8 mouse cellular contexts compared by ENCODE assay signal in genomic region chr2:164877376-164878215, GRCm38 (mm10). TPM values are rescaled to one million over a fixed set of nuclear protein-coding genes. Genes with fewer than 3 reads are reported as not detected.
DNase-seq lines count a peak whose midpoint lies in the region; ATAC-seq and TF ChIP-seq lines count a peak whose summit lies in the region.
"Not testable (repeated sequence)": the region's sequence is repeated elsewhere in the genome, so short reads cannot be mapped to it uniquely, and the experiment has no call there.

No protein-coding gene starts in this region.

- peak overlapping the region; percentile 90 for H3K4me2 ChIP-seq in embryonic facial prominence, embryonic 15.5 days (replicated peaks)
- H3K4me2 ChIP-seq in heart, embryonic 11.5 days: peak overlapping the region; percentile 97
- H3K4me2 ChIP-seq in hindbrain, embryonic 16.5 days (ENCODE audit: low read length): peak overlapping the region; percentile 94
- peak overlapping the region; percentile 90 for H3K4me2 ChIP-seq in liver, postnatal 0 days (ENCODE audit: low read depth, low read length)
- peak overlapping the region; percentile 87 for H3K4me2 ChIP-seq in midbrain, embryonic 16.5 days (ENCODE audit: low read length)
- peak overlapping the region; percentile 95 for H3K4me2 ChIP-seq in stomach, embryonic 16.5 days (ENCODE audit: low read depth, low read length)

- TF ChIP-seq EP300 in liver, postnatal 0 days (IDR thresholded peaks at IDR 0.05; ENCODE audit: low read depth): not testable (repeated sequence)

- peak overlapping the region; percentile 90; the same call in 1 of the 2 replicates for H3K4me3 ChIP-seq in G1E (ENCODE audit: low read depth, low read length)
- H3K4me3 ChIP-seq in embryonic facial prominence, embryonic 15.5 days (replicated peaks); heart, embryonic 11.5 days (ENCODE audit: low read depth, low read length); midbrain, embryonic 16.5 days (ENCODE audit: low read depth, low read length): not testable (repeated sequence)
- peak overlapping the region; percentile 81; the same call in 1 of the 2 replicates for H3K4me3 ChIP-seq in hindbrain, embryonic 16.5 days (ENCODE audit: low read length)
- H3K4me3 ChIP-seq in limb, embryonic 10.5 days: peak overlapping the region; percentile 92
- peak overlapping the region; percentile 96 for H3K4me3 ChIP-seq in liver, postnatal 0 days (ENCODE audit: low read depth, low read length)
- H3K4me3 ChIP-seq in stomach, embryonic 16.5 days (replicated peaks; ENCODE audit: low read length): peak overlapping the region; percentile 96; the same call in 1 of the 2 replicates

- peaks cover 10% of the 10 kb centered on the region; the same call in 1 of the 2 replicates for H3K27me3 ChIP-seq in G1E (ENCODE audit: insufficient read depth, low read length)
- H3K27me3 ChIP-seq in embryonic facial prominence, embryonic 15.5 days; heart, embryonic 11.5 days (ENCODE audit: control insufficient read depth, insufficient read depth, low read length); hindbrain, embryonic 16.5 days (replicated peaks; ENCODE audit: control insufficient read depth, insufficient read depth, low read length); limb, embryonic 10.5 days (ENCODE audit: low read depth, poor library complexity, severe bottlenecking); liver, postnatal 0 days (ENCODE audit: insufficient read depth, low read length); midbrain, embryonic 16.5 days (ENCODE audit: control insufficient read depth, insufficient read depth, low read depth, low read length); stomach, embryonic 16.5 days (ENCODE audit: control insufficient read depth, insufficient read depth, low read length): not testable (repeated sequence)

- 0 out of 2 replicates have a peak overlapping the region, but pooled peaks have one; percentile 100 for H3K27ac ChIP-seq in embryonic facial prominence, embryonic 15.5 days (replicated peaks)
- H3K27ac ChIP-seq in heart, embryonic 11.5 days (ENCODE audit: low read depth, low read length); limb, embryonic 10.5 days: not testable (repeated sequence)
- 0 out of 2 replicates have a peak overlapping the region, but pooled peaks have one; percentile 17 for H3K27ac ChIP-seq in hindbrain, embryonic 16.5 days (ENCODE audit: low read depth, low read length)
- H3K27ac ChIP-seq in liver, postnatal 0 days (ENCODE audit: low read depth): peak overlapping the region; percentile 100
- H3K27ac ChIP-seq in midbrain, embryonic 16.5 days (ENCODE audit: low read length): peak overlapping the region; percentile 100; the same call in 1 of the 2 replicates
- H3K27ac ChIP-seq in stomach, embryonic 16.5 days (ENCODE audit: low read length): 0 out of 2 replicates have a peak overlapping the region, but pooled peaks have one; percentile 100

- 71% methylated on average over 11 of the region's 11 CpGs for WGBS in embryonic facial prominence, embryonic 15.5 days
- WGBS in heart, embryonic 11.5 days (ENCODE audit: insufficient replicate concordance): 76% methylated on average over 11 of the region's 11 CpGs
- WGBS in hindbrain, embryonic 16.5 days: 76% methylated on average over 11 of the region's 11 CpGs
- 71% methylated on average over 11 of the region's 11 CpGs for WGBS in limb, embryonic 10.5 days
- WGBS in liver, postnatal 0 days (ENCODE audit: insufficient replicate concordance): 72% methylated on average over 10 of the region's 11 CpGs
- WGBS in midbrain, embryonic 16.5 days: 76% methylated on average over 11 of the region's 11 CpGs
- WGBS in stomach, embryonic 16.5 days: 70% methylated on average over 11 of the region's 11 CpGs

- H3K9me3 ChIP-seq in G1E (replicated peaks); embryonic facial prominence, embryonic 15.5 days (replicated peaks); heart, embryonic 11.5 days (replicated peaks; ENCODE audit: control insufficient read depth, low read length); hindbrain, embryonic 16.5 days (ENCODE audit: control insufficient read depth, low read length); limb, embryonic 10.5 days (replicated peaks); liver, postnatal 0 days (ENCODE audit: low read length); midbrain, embryonic 16.5 days (replicated peaks; ENCODE audit: control insufficient read depth, low read length, poor library complexity, severe bottlenecking); stomach, embryonic 16.5 days (replicated peaks; ENCODE audit: control insufficient read depth, low read length): not testable (repeated sequence)

- H3K36me3 ChIP-seq in G1E (replicated peaks): peaks cover 20% of the 10 kb centered on the region
- H3K36me3 ChIP-seq in embryonic facial prominence, embryonic 15.5 days; heart, embryonic 11.5 days (ENCODE audit: control insufficient read depth, insufficient read depth, low read length); hindbrain, embryonic 16.5 days (ENCODE audit: control insufficient read depth, insufficient read depth, low read length); limb, embryonic 10.5 days; liver, postnatal 0 days (replicated peaks; ENCODE audit: insufficient read depth, low read length); midbrain, embryonic 16.5 days (ENCODE audit: control insufficient read depth, insufficient read depth, low read length); stomach, embryonic 16.5 days (ENCODE audit: control insufficient read depth, insufficient read depth, low read length): not testable (repeated sequence)

- not testable (repeated sequence) for TF ChIP-seq CTCF in G1E (IDR thresholded peaks at IDR 0.05; ENCODE audit: low read depth, low read length)
- peak; percentile 39 for TF ChIP-seq CTCF in liver, postnatal 0 days (IDR thresholded peaks at IDR 0.05; ENCODE audit: low read depth)

- H3K4me1 ChIP-seq in G1E (ENCODE audit: insufficient read depth, low read depth, low read length): peaks cover 42% of the 10 kb centered on the region
- H3K4me1 ChIP-seq in embryonic facial prominence, embryonic 15.5 days: peaks cover 31% of the 10 kb centered on the region
- peaks cover 13% of the 10 kb centered on the region for H3K4me1 ChIP-seq in heart, embryonic 11.5 days (ENCODE audit: control insufficient read depth, insufficient read depth, low read length)
- peaks cover 19% of the 10 kb centered on the region for H3K4me1 ChIP-seq in hindbrain, embryonic 16.5 days (ENCODE audit: control insufficient read depth, insufficient read depth, low read depth, low read length)
- peaks cover 34% of the 10 kb centered on the region for H3K4me1 ChIP-seq in limb, embryonic 10.5 days
- H3K4me1 ChIP-seq in liver, postnatal 0 days (ENCODE audit: insufficient read depth): peaks cover 18% of the 10 kb centered on the region
- peaks cover 16% of the 10 kb centered on the region for H3K4me1 ChIP-seq in midbrain, embryonic 16.5 days (ENCODE audit: control insufficient read depth, insufficient read depth, low read length)
- H3K4me1 ChIP-seq in stomach, embryonic 16.5 days (ENCODE audit: control insufficient read depth, insufficient read depth, low read length): peaks cover 31% of the 10 kb centered on the region

- ATAC-seq in G1E (ENCODE audit: extremely low read depth, insufficient number of reproducible peaks, low FRiP score, poor library complexity, severe bottlenecking); embryonic facial prominence, embryonic 15.5 days (ENCODE audit: insufficient number of reproducible peaks, low FRiP score, low TSS enrichment, low read depth); heart, embryonic 11.5 days (replicated peaks; ENCODE audit: insufficient number of reproducible peaks, low FRiP score, low TSS enrichment); hindbrain, embryonic 16.5 days; liver, postnatal 0 days; midbrain, embryonic 16.5 days; stomach, embryonic 16.5 days (ENCODE audit: insufficient read depth, low FRiP score): not testable (repeated sequence)

- not testable (repeated sequence) for DNase-seq in G1E (ENCODE audit: low spot score); limb, embryonic 10.5 days (ENCODE audit: low spot score); liver, postnatal 0 days

- H3K9ac ChIP-seq in embryonic facial prominence, embryonic 15.5 days; heart, embryonic 11.5 days (ENCODE audit: low read depth, low read length); hindbrain, embryonic 16.5 days (ENCODE audit: low read depth, low read length); midbrain, embryonic 16.5 days (ENCODE audit: low read depth, low read length): not testable (repeated sequence)
- H3K9ac ChIP-seq in liver, postnatal 0 days (replicated peaks): peak overlapping the region; percentile 100; the same call in 1 of the 2 replicates
- peak overlapping the region; percentile 100; the same call in 1 of the 2 replicates for H3K9ac ChIP-seq in stomach, embryonic 16.5 days (ENCODE audit: low read length)

RNA-seq across cellular contexts. Expression of gene Pcif1, which starts 1.5 kb away (rescaled TPM):
- 54.7 and 61.3 TPM in 2 replicates for total RNA-seq in G1E (2014; fragmentation: Nextera tagmentation)
- 31.7 and 35.5 TPM in 2 replicates for total RNA-seq in G1E (2017)
- polyA plus RNA-seq in G1E (2012): 137 TPM in 2 replicates
- 65.7 and 74.8 TPM in 2 replicates for polyA plus RNA-seq in embryonic facial prominence, embryonic 15.5 days (2015; fragmentation: Nextera tagmentation; extraction: Ambion mirVana)
- 50.1 and 54.8 TPM in 2 replicates for polyA plus RNA-seq in heart, embryonic 11.5 days (2014; fragmentation: Nextera tagmentation; extraction: Ambion mirVana)
- 71.3 and 77.6 TPM in 2 replicates for polyA plus RNA-seq in hindbrain, embryonic 16.5 days (2015; fragmentation: Nextera tagmentation; extraction: Ambion mirVana)
- polyA plus RNA-seq in limb, embryonic 10.5 days (2016; fragmentation: Nextera tagmentation; extraction: Ambion mirVana): 73.7 and 86.7 TPM in 2 replicates
- polyA plus RNA-seq in liver, postnatal 0 days (2015; fragmentation: Nextera tagmentation; extraction: Ambion mirVana): 38.4 and 38.6 TPM in 2 replicates
- 78.9 and 85.6 TPM in 2 replicates for polyA plus RNA-seq in midbrain, embryonic 16.5 days (2015; fragmentation: Nextera tagmentation; extraction: Ambion mirVana)
- polyA plus RNA-seq in stomach, embryonic 16.5 days (2015; fragmentation: Nextera tagmentation; extraction: Ambion mirVana): 58.6 and 69.6 TPM in 2 replicates

RNA-seq across cellular contexts. Expression of gene Pltp, which starts 20.1 kb away (rescaled TPM):
- total RNA-seq in G1E (2014; fragmentation: Nextera tagmentation) (not detected in 2 replicates), G1E (2017) (not detected in 2 replicates)
- polyA plus RNA-seq in G1E (2012): not detected in 2 replicates
- polyA plus RNA-seq in embryonic facial prominence, embryonic 15.5 days (2015; fragmentation: Nextera tagmentation; extraction: Ambion mirVana): 66.8 and 77.0 TPM in 2 replicates
- polyA plus RNA-seq in heart, embryonic 11.5 days (2014; fragmentation: Nextera tagmentation; extraction: Ambion mirVana): 10.4 and 10.8 TPM in 2 replicates
- polyA plus RNA-seq in hindbrain, embryonic 16.5 days (2015; fragmentation: Nextera tagmentation; extraction: Ambion mirVana): 127 and 140 TPM in 2 replicates
- polyA plus RNA-seq in limb, embryonic 10.5 days (2016; fragmentation: Nextera tagmentation; extraction: Ambion mirVana): 20.2 and 24.9 TPM in 2 replicates
- 33.4 and 35.3 TPM in 2 replicates for polyA plus RNA-seq in liver, postnatal 0 days (2015; fragmentation: Nextera tagmentation; extraction: Ambion mirVana)
- 83.9 and 84.4 TPM in 2 replicates for polyA plus RNA-seq in midbrain, embryonic 16.5 days (2015; fragmentation: Nextera tagmentation; extraction: Ambion mirVana)
- polyA plus RNA-seq in stomach, embryonic 16.5 days (2015; fragmentation: Nextera tagmentation; extraction: Ambion mirVana): 60.1 and 76.5 TPM in 2 replicates

RNA-seq across cellular contexts. Expression of gene Zfp335, which starts 34.0 kb away (rescaled TPM):
- total RNA-seq in G1E (2014; fragmentation: Nextera tagmentation) (30.6 and 31.4 TPM in 2 replicates), G1E (2017) (8.7 and 9.8 TPM in 2 replicates)
- polyA plus RNA-seq in G1E (2012): 48.3 and 49.6 TPM in 2 replicates
- polyA plus RNA-seq in embryonic facial prominence, embryonic 15.5 days (2015; fragmentation: Nextera tagmentation; extraction: Ambion mirVana): 13.4 and 16.0 TPM in 2 replicates
- 8.8 and 8.9 TPM in 2 replicates for polyA plus RNA-seq in heart, embryonic 11.5 days (2014; fragmentation: Nextera tagmentation; extraction: Ambion mirVana)
- polyA plus RNA-seq in hindbrain, embryonic 16.5 days (2015; fragmentation: Nextera tagmentation; extraction: Ambion mirVana): 13.4 and 17.1 TPM in 2 replicates
- 18.0 and 21.3 TPM in 2 replicates for polyA plus RNA-seq in limb, embryonic 10.5 days (2016; fragmentation: Nextera tagmentation; extraction: Ambion mirVana)
- 2.1 and 2.5 TPM in 2 replicates for polyA plus RNA-seq in liver, postnatal 0 days (2015; fragmentation: Nextera tagmentation; extraction: Ambion mirVana)
- 16.2 and 16.9 TPM in 2 replicates for polyA plus RNA-seq in midbrain, embryonic 16.5 days (2015; fragmentation: Nextera tagmentation; extraction: Ambion mirVana)
- 11.3 and 12.4 TPM in 2 replicates for polyA plus RNA-seq in stomach, embryonic 16.5 days (2015; fragmentation: Nextera tagmentation; extraction: Ambion mirVana)

RNA-seq across cellular contexts. Expression of gene Neurl2, which starts 44.3 kb away (rescaled TPM):
- total RNA-seq in G1E (2014; fragmentation: Nextera tagmentation): not detected in 2 replicates
- 0.27 TPM in 1 of 2 replicates, not detected in the other for total RNA-seq in G1E (2017)
- 0.10 TPM in 1 of 2 replicates, not detected in the other for polyA plus RNA-seq in G1E (2012)
- 8.5 and 9.0 TPM in 2 replicates for polyA plus RNA-seq in embryonic facial prominence, embryonic 15.5 days (2015; fragmentation: Nextera tagmentation; extraction: Ambion mirVana)
- 41.9 and 43.2 TPM in 2 replicates for polyA plus RNA-seq in heart, embryonic 11.5 days (2014; fragmentation: Nextera tagmentation; extraction: Ambion mirVana)
- polyA plus RNA-seq in hindbrain, embryonic 16.5 days (2015; fragmentation: Nextera tagmentation; extraction: Ambion mirVana): 6.7 and 7.8 TPM in 2 replicates
- 4.0 and 6.9 TPM in 2 replicates for polyA plus RNA-seq in limb, embryonic 10.5 days (2016; fragmentation: Nextera tagmentation; extraction: Ambion mirVana)
- 2.5 and 3.1 TPM in 2 replicates for polyA plus RNA-seq in liver, postnatal 0 days (2015; fragmentation: Nextera tagmentation; extraction: Ambion mirVana)
- 5.4 and 7.0 TPM in 2 replicates for polyA plus RNA-seq in midbrain, embryonic 16.5 days (2015; fragmentation: Nextera tagmentation; extraction: Ambion mirVana)
- polyA plus RNA-seq in stomach, embryonic 16.5 days (2015; fragmentation: Nextera tagmentation; extraction: Ambion mirVana): 7.2 and 7.9 TPM in 2 replicates

RNA-seq across cellular contexts. Expression of gene Ctsa, which starts 44.9 kb away (rescaled TPM):
- total RNA-seq in G1E (2014; fragmentation: Nextera tagmentation): 24.7 and 40.4 TPM in 2 replicates
- total RNA-seq in G1E (2017): 58.7 and 67.0 TPM in 2 replicates
- 37.0 and 68.2 TPM in 2 replicates for polyA plus RNA-seq in G1E (2012)
- 174 and 175 TPM in 2 replicates for polyA plus RNA-seq in embryonic facial prominence, embryonic 15.5 days (2015; fragmentation: Nextera tagmentation; extraction: Ambion mirVana)
- polyA plus RNA-seq in heart, embryonic 11.5 days (2014; fragmentation: Nextera tagmentation; extraction: Ambion mirVana): 143 and 149 TPM in 2 replicates
- 108 and 114 TPM in 2 replicates for polyA plus RNA-seq in hindbrain, embryonic 16.5 days (2015; fragmentation: Nextera tagmentation; extraction: Ambion mirVana)
- polyA plus RNA-seq in limb, embryonic 10.5 days (2016; fragmentation: Nextera tagmentation; extraction: Ambion mirVana): 93.0 and 105 TPM in 2 replicates
- polyA plus RNA-seq in liver, postnatal 0 days (2015; fragmentation: Nextera tagmentation; extraction: Ambion mirVana): 101 and 109 TPM in 2 replicates
- polyA plus RNA-seq in midbrain, embryonic 16.5 days (2015; fragmentation: Nextera tagmentation; extraction: Ambion mirVana): 95.4 and 95.6 TPM in 2 replicates
- 159 and 162 TPM in 2 replicates for polyA plus RNA-seq in stomach, embryonic 16.5 days (2015; fragmentation: Nextera tagmentation; extraction: Ambion mirVana)

Comparison
In these comparisons a context has a peak if more than half of its experiments do, and no peak if none do; other contexts are left out.
1. RNA of gene Pltp, which starts 20.1 kb away (polyA plus RNA-seq): 127 to 140 TPM in hindbrain, embryonic 16.5 days, 83.9 to 84.4 TPM in midbrain, embryonic 16.5 days, 66.8 to 77.0 TPM in embryonic facial prominence, embryonic 15.5 days, 60.1 to 76.5 TPM in stomach, embryonic 16.5 days, 33.4 to 35.3 TPM in liver, postnatal 0 days, 20.2 to 24.9 TPM in limb, embryonic 10.5 days and 10.4 to 10.8 TPM in heart, embryonic 11.5 days; not detected in G1E; every median in the first group is over 10 times any median in the second.
2. Peak in every context shown above with its lines, with median percentiles within 50 percentile points of each other: H3K4me2 ChIP-seq.